Mouse (Mus musculus) lung, postnatal 0 days (tissue): ENCODE data around the gene Kdm6b.

Experiments used
- CTCF ChIP-seq: IDR thresholded peaks from 2 replicates; pipeline ENCODE4 v1.5.1; 2016; ENCODE audit warnings: antibody characterized with exemption, mild to moderate bottlenecking
- EP300 ChIP-seq: IDR thresholded peaks from 2 replicates; pipeline ENCODE4 v1.6.1; 2016; ENCODE audit warnings: antibody characterized with exemption, mild to moderate bottlenecking, control low read depth

DNA sequence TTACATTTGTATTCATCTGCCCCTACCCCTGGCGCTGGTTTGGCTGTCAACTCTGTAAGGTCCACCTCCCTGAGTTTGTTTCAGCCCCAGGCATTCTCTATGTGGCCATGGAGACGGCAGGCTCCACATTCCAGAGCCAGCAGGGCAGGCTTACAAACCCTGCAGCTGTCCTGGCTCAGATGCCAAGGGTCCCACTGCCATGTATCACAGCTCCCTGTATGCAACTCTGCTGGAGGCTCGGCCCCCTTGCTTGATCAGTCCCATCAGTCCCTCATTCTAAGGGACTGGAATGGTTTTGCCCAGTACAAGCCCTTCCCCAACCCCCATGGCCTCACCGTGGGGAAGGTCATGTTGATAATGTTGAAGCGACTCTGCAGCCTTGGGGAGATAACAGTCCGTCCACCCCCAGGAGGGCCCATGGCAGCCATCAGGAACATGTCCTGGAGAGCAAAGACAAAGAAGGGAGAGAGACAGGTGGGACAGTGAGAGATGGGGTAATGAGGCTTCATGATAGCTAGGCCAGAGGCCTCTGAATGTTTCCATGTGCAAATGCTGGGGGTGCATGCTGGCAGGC, 43.6 kb upstream of the Kdm6b start:
- TF ChIP-seq CTCF (no peak), EP300 (no peak)
